ENCODE assay signal across 11 mouse cellular contexts in genomic region chr11:107024406-107024805, GRCm38 (mm10). TPM values are rescaled to one million over a fixed set of nuclear protein-coding genes. Genes with fewer than 3 reads are reported as not detected.
A peak's percentile ranks its signal among the peaks of the same experiment; 100 is the strongest.
DNase-seq lines count a peak whose midpoint lies in the region; ATAC-seq and TF ChIP-seq lines count a peak whose summit lies in the region.
"Had no signal": no experiment of that assay in that cellular context is flagged by ENCODE, and none has a peak within 500 bp of the region (broad histone marks: within the 10 kb centered on the region; RNA-seq: fewer than 3 reads in every experiment).

No protein-coding gene starts in this region.

- H3K4me1 ChIP-seq in kidney, embryonic 15.5 days, result peaks cover 46% of the 10 kb centered on the region
- H3K4me1 ChIP-seq in forebrain, embryonic 10.5 days, result peaks cover 52% of the 10 kb centered on the region
- H3K4me1 ChIP-seq in hindbrain, postnatal 0 days (ENCODE audit: insufficient read depth, low read length), result peaks cover 8% of the 10 kb centered on the region; the same call in 1 of the 2 replicates
- H3K4me1 ChIP-seq in neural tube, embryonic 12.5 days, result peaks cover 32% of the 10 kb centered on the region

- no peaks in the 10 kb centered on the region for H3K27me3 ChIP-seq in kidney, embryonic 15.5 days
- peaks cover 40% of the 10 kb centered on the region for H3K27me3 ChIP-seq in forebrain, embryonic 10.5 days (ENCODE audit: poor library complexity, severe bottlenecking)
- H3K27me3 ChIP-seq in hindbrain, postnatal 0 days (ENCODE audit: insufficient read depth, low read length), result no peaks in the 10 kb centered on the region
- H3K27me3 ChIP-seq in neural tube, embryonic 12.5 days (replicated peaks), result no peaks in the 10 kb centered on the region

- peak overlapping the region; percentile 91 for H3K4me2 ChIP-seq in kidney, embryonic 15.5 days
- H3K4me2 ChIP-seq in hindbrain, postnatal 0 days (ENCODE audit: low read depth, low read length), result peak overlapping the region; percentile 97
- H3K4me2 ChIP-seq in neural tube, embryonic 12.5 days (replicated peaks), result peak overlapping the region; percentile 72

- no peaks in the 10 kb centered on the region for H3K36me3 ChIP-seq in kidney, embryonic 15.5 days
- H3K36me3 ChIP-seq in forebrain, embryonic 10.5 days (replicated peaks), result no peaks in the 10 kb centered on the region
- no peaks in the 10 kb centered on the region for H3K36me3 ChIP-seq in hindbrain, postnatal 0 days (ENCODE audit: insufficient read depth, low read length)
- H3K36me3 ChIP-seq in neural tube, embryonic 12.5 days, result no peaks in the 10 kb centered on the region

- no peak for DNase-seq in kidney, postnatal 36 days
- DNase-seq in forebrain, embryonic 10.5 days (ENCODE audit: extremely low spot score, low spot score), result no peak
- no peak for DNase-seq in hindbrain, postnatal 0 days (ENCODE audit: low spot score)
- no peak for DNase-seq in adrenal gland, postnatal 36 days
- DNase-seq in cerebellum, postnatal 10 days, result no peak
- DNase-seq in Muller cell, postnatal 12 days (ENCODE audit: inconsistent ontology term), result no peak
- DNase-seq: embryo, embryonic 11 days; kidney, adult 8-10 months had no signal

- H3K9ac ChIP-seq in kidney, embryonic 15.5 days, result no peak overlapping the region
- H3K9ac ChIP-seq in hindbrain, postnatal 0 days (replicated peaks; ENCODE audit: low read length), result no peak overlapping the region
- no peak overlapping the region for H3K9ac ChIP-seq in neural tube, embryonic 12.5 days

- no peak for TF ChIP-seq CTCF in hindbrain, postnatal 0 days (IDR thresholded peaks at IDR 0.05; ENCODE audit: low read depth)

- no peak for ATAC-seq in kidney, embryonic 15.5 days (replicated peaks; ENCODE audit: low FRiP score)
- no peak for ATAC-seq in hindbrain, postnatal 0 days
- ATAC-seq in neural tube, embryonic 12.5 days (ENCODE audit: low FRiP score, low read depth), result no peak
- ATAC-seq: CD4-positive, CD25-positive, alpha-beta regulatory T cell, adult 4 months had no signal

- H3K4me3 ChIP-seq in kidney, embryonic 15.5 days (replicated peaks), result peak overlapping the region; percentile 61; the same call in 1 of the 2 replicates
- peak overlapping the region; percentile 75 for H3K4me3 ChIP-seq in forebrain, embryonic 10.5 days
- no peak overlapping the region for H3K4me3 ChIP-seq in hindbrain, postnatal 0 days (ENCODE audit: low read length)
- no peak overlapping the region for H3K4me3 ChIP-seq in neural tube, embryonic 12.5 days

- 24% methylated on average over 4 of the region's 4 CpGs for WGBS in kidney, embryonic 15.5 days
- WGBS in forebrain, embryonic 10.5 days, result 67% methylated on average over 4 of the region's 4 CpGs
- WGBS in hindbrain, postnatal 0 days, result 45% methylated on average over 4 of the region's 4 CpGs
- 53% methylated on average over 4 of the region's 4 CpGs for WGBS in neural tube, embryonic 12.5 days

- H3K27ac ChIP-seq in kidney, embryonic 15.5 days, result peak overlapping the region; percentile 60
- H3K27ac ChIP-seq in forebrain, embryonic 10.5 days, result 0 out of 2 replicates have a peak overlapping the region, but pooled peaks have one; percentile 40
- H3K27ac ChIP-seq in hindbrain, postnatal 0 days, result peak overlapping the region; percentile 21; the same call in 1 of the 2 replicates
- H3K27ac ChIP-seq in neural tube, embryonic 12.5 days, result no peak overlapping the region

- no peaks in the 10 kb centered on the region for H3K9me3 ChIP-seq in kidney, embryonic 15.5 days (replicated peaks)
- H3K9me3 ChIP-seq in forebrain, embryonic 10.5 days, result no peaks in the 10 kb centered on the region
- H3K9me3 ChIP-seq in hindbrain, postnatal 0 days (ENCODE audit: low read length), result no peaks in the 10 kb centered on the region
- H3K9me3 ChIP-seq in neural tube, embryonic 12.5 days, result no peaks in the 10 kb centered on the region

RNA-seq across cellular contexts. Expression of gene 1810010H24Rik, which starts 1.1 kb away (rescaled TPM):
- 1.7 and 2.1 TPM in 2 replicates for polyA plus RNA-seq in kidney, embryonic 15.5 days (2015; fragmentation: Nextera tagmentation; extraction: Ambion mirVana)
- polyA plus RNA-seq in forebrain, embryonic 10.5 days (2016; fragmentation: Nextera tagmentation; extraction: Ambion mirVana), result 1.4 and 1.7 TPM in 2 replicates
- 6.8 and 9.7 TPM in 2 replicates for total RNA-seq in hindbrain, postnatal 0 days (2014; rRNA removed)
- polyA plus RNA-seq in hindbrain, postnatal 0 days (2015; fragmentation: Nextera tagmentation; extraction: Ambion mirVana), result 10.6 and 12.0 TPM in 2 replicates
- polyA plus RNA-seq in neural tube, embryonic 12.5 days (2016; fragmentation: Nextera tagmentation; extraction: Ambion mirVana), result 5.2 and 5.5 TPM in 2 replicates
- total RNA-seq in adrenal gland, postnatal 36 days (2021), result 1 to 10 TPM; 2.3 to 4.7 TPM

RNA-seq across cellular contexts. Expression of gene Kpna2, which starts 25.1 kb away (rescaled TPM):
- polyA plus RNA-seq in kidney, embryonic 15.5 days (2015; fragmentation: Nextera tagmentation; extraction: Ambion mirVana), result 407 and 415 TPM in 2 replicates
- polyA plus RNA-seq in forebrain, embryonic 10.5 days (2016; fragmentation: Nextera tagmentation; extraction: Ambion mirVana), result 799 and 813 TPM in 2 replicates
- 85.8 and 94.4 TPM in 2 replicates for total RNA-seq in hindbrain, postnatal 0 days (2014; rRNA removed)
- 106 and 111 TPM in 2 replicates for polyA plus RNA-seq in hindbrain, postnatal 0 days (2015; fragmentation: Nextera tagmentation; extraction: Ambion mirVana)
- polyA plus RNA-seq in neural tube, embryonic 12.5 days (2016; fragmentation: Nextera tagmentation; extraction: Ambion mirVana), result 382 and 392 TPM in 2 replicates
- total RNA-seq in adrenal gland, postnatal 36 days (2021), result 10 to 100 TPM; 40.8 to 43.6 TPM

Comparison
In these comparisons a context has a peak if more than half of its experiments do, and no peak if none do; other contexts are left out.
1. H3K4me3 ChIP-seq: peak in kidney, embryonic 15.5 days (single experiment) and forebrain, embryonic 10.5 days (single experiment); none in hindbrain, postnatal 0 days (single experiment) and neural tube, embryonic 12.5 days (single experiment).
2. Peak in every context shown above with its lines, with median percentiles within 50 percentile points of each other: H3K4me2 ChIP-seq.